Mouse (Mus musculus): ENCODE data around the gene Naa38.

Gene Naa38

GRCm38 (mm10) chr11:69400083-69400850 lies 5.0 kb downstream of the Naa38 start:
- no peak for DNase-seq (ENCODE audit: low read depth, low spot score)

- peak; percentile 83 for DNase-seq (ENCODE audit: low read depth, low spot score)
These were observed 5.9 kb downstream of the Naa38 start for GRCm38 (mm10) chr11:69401210-69401637.

- DNase-seq (ENCODE audit: low read depth, low spot score), result no peak
These were observed 6.7 kb downstream of the Naa38 start for GRCm38 (mm10) chr11:69401987-69402386.

GRCm38 (mm10) chr11:69403691-69404594 lies 8.7 kb downstream of the Naa38 start:
- no peak for DNase-seq (ENCODE audit: low read depth, low spot score)

- no peak for DNase-seq (ENCODE audit: low read depth, low spot score)
These were observed 9.5 kb downstream of the Naa38 start for GRCm38 (mm10) chr11:69404595-69405396.

- no peak for DNase-seq (ENCODE audit: low read depth, low spot score)
These were observed 10.3 kb downstream of the Naa38 start for GRCm38 (mm10) chr11:69405397-69406200.

GRCm38 (mm10) chr11:69406282-69406681 lies 11.0 kb downstream of the Naa38 start:
- DNase-seq (ENCODE audit: low read depth, low spot score), result no peak

- no peak for DNase-seq (ENCODE audit: low read depth, low spot score)
These were observed 11.8 kb downstream of the Naa38 start for GRCm38 (mm10) chr11:69406867-69407723.

GRCm38 (mm10) chr11:69407724-69408004 lies 12.4 kb downstream of the Naa38 start:
- DNase-seq (ENCODE audit: low read depth, low spot score), result no peak

GRCm38 (mm10) chr11:69408541-69409377 lies 13.5 kb downstream of the Naa38 start:
- DNase-seq (ENCODE audit: low read depth, low spot score), result peak; percentile 84

- peak; percentile 62 for DNase-seq (ENCODE audit: low read depth, low spot score)
These were observed 14.2 kb downstream of the Naa38 start for GRCm38 (mm10) chr11:69409378-69410044.

GRCm38 (mm10) chr11:69410045-69410309 lies 14.7 kb downstream of the Naa38 start:
- DNase-seq (ENCODE audit: low read depth, low spot score), result no peak

- no peak for DNase-seq (ENCODE audit: low read depth, low spot score)
These were observed 15.2 kb downstream of the Naa38 start for GRCm38 (mm10) chr11:69410310-69411072.

- DNase-seq (ENCODE audit: low read depth, low spot score), result peak; percentile 84
These were observed 15.8 kb downstream of the Naa38 start for GRCm38 (mm10) chr11:69411073-69411535.

GRCm38 (mm10) chr11:69411538-69412203 lies 16.4 kb downstream of the Naa38 start:
- DNase-seq (ENCODE audit: low read depth, low spot score), result no peak

GRCm38 (mm10) chr11:69412548-69412947 lies 17.3 kb downstream of the Naa38 start:
- no peak for DNase-seq (ENCODE audit: low read depth, low spot score)

Data from c-Kit-negative CD71-positive TER-119-positive erythroid progenitor cells, embryonic 14.5 days (primary cell).